Mouse (Mus musculus) neural tube, embryonic 15.5 days (tissue): Measurements from ENCODE around the gene Gm13871. TPM values are rescaled to one million over a fixed set of nuclear protein-coding genes. Genes with fewer than 3 reads are reported as not detected.
"Not testable (repeated sequence)": the region's sequence is repeated elsewhere in the genome, so short reads cannot be mapped to it uniquely, and the experiment has no call there.

Source experiments
- ATAC-seq: fragments of 200-750 bp; cut with Nextera tagmentation; 2 replicates; pipeline ENCODE4 v1.8.0; 2017; ENCODE audit warnings: mild to moderate bottlenecking, moderate TSS enrichment, moderate library complexity; ENCODE audit not compliant: low FRiP score
- H3K27ac ChIP-seq: fragments of 300-500 bp; sonication (generic); replicated peaks from 2 replicates; pipeline ENCODE4 v1.5.1; 2015; ENCODE audit warnings: mild to moderate bottlenecking, inconsistent platforms
- H3K27me3 ChIP-seq: fragments of 300-500 bp; sonication (generic); replicated peaks from 2 replicates; pipeline ENCODE4 v1.6.1; 2015; ENCODE audit warnings: inconsistent platforms
- H3K36me3 ChIP-seq: fragments of 300-500 bp; sonication (generic); 2 replicates; pipeline ENCODE4 v1.6.1; 2015; ENCODE audit warnings: inconsistent platforms
- H3K4me1 ChIP-seq: fragments of 300-500 bp; sonication (generic); 2 replicates; pipeline ENCODE4 v1.6.1; 2015; ENCODE audit warnings: inconsistent platforms
- H3K4me2 ChIP-seq: fragments of 300-500 bp; sonication (generic); 2 replicates; pipeline ENCODE4 v1.6.1; 2015; ENCODE audit warnings: inconsistent platforms, mild to moderate bottlenecking, moderate library complexity
- H3K4me3 ChIP-seq: fragments of 300-500 bp; sonication (generic); replicated peaks from 2 replicates; pipeline ENCODE4 v1.5.1; 2015; ENCODE audit warnings: mild to moderate bottlenecking, inconsistent platforms
- H3K9ac ChIP-seq: fragments of 300-500 bp; sonication (generic); replicated peaks from 2 replicates; pipeline ENCODE4 v1.6.1; 2015; ENCODE audit warnings: mild to moderate bottlenecking, inconsistent platforms
- H3K9me3 ChIP-seq: fragments of 300-500 bp; sonication (generic); replicated peaks from 2 replicates; pipeline ENCODE4 v1.6.1; 2016; ENCODE audit warnings: inconsistent platforms
- WGBS: fragments of 180-500 bp; shearing (Covaris S2); methylation state at CpG from one replicate; pipeline ENCODE4 v1.1.7; 2015; ENCODE audit warnings: mixed read lengths; 5-methylcytosine and 5-hydroxymethylcytosine counted together
- polyA plus RNA-seq: library from polyadenylated mRNA; unstranded; fragments of >200 nt; fragmentation: Nextera tagmentation; extraction: Ambion mirVana; gene quantifications from 2 replicates; pipeline ENCODE4 v1.2.1, GENCODE M21; 2015

The Gm13871 gene
- polyA plus RNA-seq: not detected in 2 replicates

DNA sequence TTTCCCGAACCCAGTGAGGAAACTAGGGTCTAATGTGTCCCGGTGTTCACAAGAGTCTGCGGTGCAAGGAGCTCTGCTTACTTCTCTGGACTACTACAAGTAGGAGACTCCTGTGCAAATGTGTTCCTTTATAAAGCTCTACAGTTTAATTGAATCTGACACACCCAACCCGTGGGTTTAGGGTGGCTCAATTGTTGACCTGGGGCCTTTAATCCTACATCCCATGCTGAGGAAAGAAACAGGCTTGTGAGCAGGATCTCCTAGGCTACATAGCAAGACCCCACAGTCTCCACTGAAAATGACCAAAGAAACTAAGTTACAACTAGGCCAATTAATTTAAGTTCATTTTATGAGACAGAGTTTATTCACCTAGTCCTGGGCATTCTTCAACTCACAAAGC is at the start of gene Gm13871:
Gm13871 (minus strand) TSS at position 101 of the 400 bp plus-strand sequence.
- H3K4me3 ChIP-seq, H3K4me2 ChIP-seq, H3K9me3 ChIP-seq, H3K36me3 ChIP-seq, H3K4me1 ChIP-seq, H3K27me3 ChIP-seq, H3K27ac ChIP-seq, H3K9ac ChIP-seq, ATAC-seq: not testable (repeated sequence)
- no CpG with 5 or more reads among the region's 4 CpGs for WGBS

GRCm38 (mm10) chr4:73950375-73950896 is 44.7 kb upstream of the Gm13871 start, which contains the start of gene 2310002L09Rik:
Gene 2310002L09Rik (minus strand): TSS chr4:73950846.
- no peak for ATAC-seq
- WGBS: 85% methylated on average over 8 of the region's 8 CpGs
- Histone ChIP-seq H3K27ac (no peak within 1 kb of the TSS), H3K9me3 (no peaks in the 10 kb centered on the region), H3K4me2 (no peak within 1 kb of the TSS), H3K27me3 (no peaks in the 10 kb centered on the region), H3K4me3 (no peak within 1 kb of the TSS), H3K9ac (no peak within 1 kb of the TSS), H3K4me1 (no peaks in the 10 kb centered on the region), H3K36me3 (no peaks in the 10 kb centered on the region)

- H3K36me3 ChIP-seq, H3K27me3 ChIP-seq, H3K4me3 ChIP-seq, ATAC-seq, H3K9ac ChIP-seq, H3K4me1 ChIP-seq, H3K27ac ChIP-seq, H3K4me2 ChIP-seq, H3K9me3 ChIP-seq: not testable (repeated sequence)
- 90% methylated on average over 6 of the region's 6 CpGs for WGBS
Measured at GRCm38 (mm10) chr4:73920660-73921059, 14.9 kb upstream of the Gm13871 start, which contains the start of gene Gm11756. Gene Gm11756 (minus strand): TSS chr4:73920760.

DNA sequence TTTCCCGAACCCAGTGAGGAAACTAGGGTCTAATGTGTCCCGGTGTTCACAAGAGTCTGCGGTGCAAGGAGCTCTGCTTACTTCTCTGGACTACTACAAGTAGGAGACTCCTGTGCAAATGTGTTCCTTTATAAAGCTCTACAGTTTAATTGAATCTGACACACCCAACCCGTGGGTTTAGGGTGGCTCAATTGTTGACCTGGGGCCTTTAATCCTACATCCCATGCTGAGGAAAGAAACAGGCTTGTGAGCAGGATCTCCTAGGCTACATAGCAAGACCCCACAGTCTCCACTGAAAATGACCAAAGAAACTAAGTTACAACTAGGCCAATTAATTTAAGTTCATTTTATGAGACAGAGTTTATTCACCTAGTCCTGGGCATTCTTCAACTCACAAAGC is 14.7 kb downstream of the Gm13871 start, which contains the start of gene Gm11757:
Gm11757 (minus strand) TSS at position 101 of the 400 bp plus-strand sequence.
- not testable (repeated sequence) for H3K4me3 ChIP-seq, H3K4me1 ChIP-seq, H3K27ac ChIP-seq, H3K9me3 ChIP-seq, ATAC-seq, H3K36me3 ChIP-seq, H3K9ac ChIP-seq, H3K27me3 ChIP-seq, H3K4me2 ChIP-seq
- WGBS: no CpG with 5 or more reads among the region's 4 CpGs

DNA sequence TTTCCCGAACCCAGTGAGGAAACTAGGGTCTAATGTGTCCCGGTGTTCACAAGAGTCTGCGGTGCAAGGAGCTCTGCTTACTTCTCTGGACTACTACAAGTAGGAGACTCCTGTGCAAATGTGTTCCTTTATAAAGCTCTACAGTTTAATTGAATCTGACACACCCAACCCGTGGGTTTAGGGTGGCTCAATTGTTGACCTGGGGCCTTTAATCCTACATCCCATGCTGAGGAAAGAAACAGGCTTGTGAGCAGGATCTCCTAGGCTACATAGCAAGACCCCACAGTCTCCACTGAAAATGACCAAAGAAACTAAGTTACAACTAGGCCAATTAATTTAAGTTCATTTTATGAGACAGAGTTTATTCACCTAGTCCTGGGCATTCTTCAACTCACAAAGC is 29.6 kb downstream of the Gm13871 start, which contains the start of gene Gm11758:
Gm11758 (minus strand) TSS at position 101 of the 400 bp plus-strand sequence.
- not testable (repeated sequence) for H3K4me2 ChIP-seq, ATAC-seq, H3K4me1 ChIP-seq, H3K4me3 ChIP-seq, H3K27ac ChIP-seq, H3K9ac ChIP-seq, H3K27me3 ChIP-seq, H3K36me3 ChIP-seq, H3K9me3 ChIP-seq
- WGBS: no CpG with 5 or more reads among the region's 4 CpGs

Other genes with a start within 250 kb of the Gm13871 start
- gene Gm11239, start 237.6 kb downstream of the Gm13871 start, polyA plus RNA-seq: not detected in 2 replicates
- gene Gm428, start 222.4 kb downstream of the Gm13871 start, polyA plus RNA-seq: not detected in 2 replicates
- 0.51 and 1.1 TPM in 2 replicates for gene Rasef, start 115.0 kb downstream of the Gm13871 start, polyA plus RNA-seq
- not detected in 2 replicates for gene Gm11758, start 29.7 kb downstream of the Gm13871 start, polyA plus RNA-seq
- not detected in 2 replicates for gene Gm11757, start 14.8 kb downstream of the Gm13871 start, polyA plus RNA-seq
- gene Gm11756, start 14.8 kb upstream of the Gm13871 start, polyA plus RNA-seq: not detected in 2 replicates
- gene 2310002L09Rik, start 44.9 kb upstream of the Gm13871 start, polyA plus RNA-seq: 0.57 and 0.63 TPM in 2 replicates
- 34.9 and 43.4 TPM in 2 replicates for gene Frmd3, start 107.5 kb upstream of the Gm13871 start, polyA plus RNA-seq